Mouse (Mus musculus): Measurements from ENCODE around the gene Prmt7.

DNA sequence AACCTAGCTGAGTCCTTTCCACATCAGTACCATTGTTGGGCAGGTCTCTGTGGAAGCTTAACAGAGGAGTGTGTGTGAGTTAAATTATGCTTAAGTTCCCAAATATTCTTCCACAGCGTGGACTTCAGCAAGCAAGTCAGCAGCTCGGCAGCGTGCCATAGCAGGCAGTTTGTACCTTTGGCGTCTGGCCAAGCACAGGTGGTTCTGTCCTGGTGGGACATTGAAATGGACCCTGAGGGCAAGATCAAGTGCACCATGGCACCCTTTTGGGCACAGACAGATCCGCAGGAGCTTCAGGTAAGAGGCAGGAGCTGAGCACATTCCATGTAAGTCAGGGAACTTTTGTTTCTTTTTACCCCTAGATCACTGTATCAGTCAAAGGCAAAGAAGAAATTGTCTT, 26.4 kb downstream of the Prmt7 start:
- TF ChIP-seq EP300 (IDR thresholded peaks at IDR 0.05; ENCODE audit: low read depth) (no peak), CTCF (IDR thresholded peaks at IDR 0.05; ENCODE audit: low read depth) (no peak)
